Mouse (Mus musculus): ENCODE results near the gene Mxi1.

Gene Mxi1

GRCm38 (mm10) chr19:53310348-53310747 is at the start of gene Mxi1:
Gene Mxi1, plus strand, starts transcription at chr19:53310518.
- peak; percentile 77 to 82 for DNase-seq (ENCODE audit: low spot score in 2 of 2)

- DNase-seq (ENCODE audit: low spot score in 2 of 2), result no peak
Measured at GRCm38 (mm10) chr19:53260828-53261227, 49.5 kb upstream of the Mxi1 start.

GRCm38 (mm10) chr19:53262061-53262460 is 48.3 kb upstream of the Mxi1 start:
- DNase-seq (ENCODE audit: low spot score in 2 of 2), result no peak

DNA sequence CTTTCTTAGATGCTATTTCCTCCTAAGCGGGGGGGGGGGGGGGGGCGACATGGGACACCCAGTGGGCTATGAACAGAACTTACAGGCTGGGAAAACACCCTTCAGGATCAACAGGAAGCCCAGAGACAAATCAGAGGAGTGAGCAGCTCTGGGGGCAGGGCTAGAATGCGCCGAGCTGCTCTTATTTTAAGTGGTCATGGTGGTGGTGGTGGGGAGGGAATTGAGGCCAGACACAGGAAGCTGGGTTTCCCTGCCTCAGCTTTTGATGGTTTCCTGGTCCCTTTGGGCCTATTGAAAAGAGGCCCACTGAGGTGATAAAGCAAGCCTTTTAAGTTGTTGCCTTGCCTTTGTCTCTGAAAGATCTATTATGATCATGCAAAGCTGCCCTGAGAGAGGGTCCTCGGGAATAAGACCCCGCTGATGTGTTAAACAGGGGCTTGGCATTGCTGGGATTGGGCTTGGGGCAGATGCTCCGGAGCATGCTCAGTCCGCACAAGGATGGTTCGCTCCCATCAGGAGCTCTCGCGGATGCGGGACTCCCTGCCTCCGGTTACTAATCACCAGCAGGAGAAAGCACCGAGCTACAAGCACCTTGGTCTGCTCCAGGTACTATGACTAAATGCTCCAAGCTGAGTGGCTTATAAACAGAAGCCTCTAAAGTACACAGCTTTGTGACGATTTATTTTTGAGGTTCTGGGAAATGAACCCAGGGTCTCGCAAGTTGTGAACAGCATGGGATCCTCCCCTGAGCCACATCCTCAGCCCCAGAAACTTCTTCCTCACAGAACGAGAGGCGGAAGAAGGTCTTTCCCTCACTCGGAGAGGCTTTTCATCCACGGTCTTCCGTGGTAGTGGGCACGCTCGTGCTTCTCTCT is 46.2 kb upstream of the Mxi1 start:
- no peak for DNase-seq (ENCODE audit: low spot score in 2 of 2)

DNA sequence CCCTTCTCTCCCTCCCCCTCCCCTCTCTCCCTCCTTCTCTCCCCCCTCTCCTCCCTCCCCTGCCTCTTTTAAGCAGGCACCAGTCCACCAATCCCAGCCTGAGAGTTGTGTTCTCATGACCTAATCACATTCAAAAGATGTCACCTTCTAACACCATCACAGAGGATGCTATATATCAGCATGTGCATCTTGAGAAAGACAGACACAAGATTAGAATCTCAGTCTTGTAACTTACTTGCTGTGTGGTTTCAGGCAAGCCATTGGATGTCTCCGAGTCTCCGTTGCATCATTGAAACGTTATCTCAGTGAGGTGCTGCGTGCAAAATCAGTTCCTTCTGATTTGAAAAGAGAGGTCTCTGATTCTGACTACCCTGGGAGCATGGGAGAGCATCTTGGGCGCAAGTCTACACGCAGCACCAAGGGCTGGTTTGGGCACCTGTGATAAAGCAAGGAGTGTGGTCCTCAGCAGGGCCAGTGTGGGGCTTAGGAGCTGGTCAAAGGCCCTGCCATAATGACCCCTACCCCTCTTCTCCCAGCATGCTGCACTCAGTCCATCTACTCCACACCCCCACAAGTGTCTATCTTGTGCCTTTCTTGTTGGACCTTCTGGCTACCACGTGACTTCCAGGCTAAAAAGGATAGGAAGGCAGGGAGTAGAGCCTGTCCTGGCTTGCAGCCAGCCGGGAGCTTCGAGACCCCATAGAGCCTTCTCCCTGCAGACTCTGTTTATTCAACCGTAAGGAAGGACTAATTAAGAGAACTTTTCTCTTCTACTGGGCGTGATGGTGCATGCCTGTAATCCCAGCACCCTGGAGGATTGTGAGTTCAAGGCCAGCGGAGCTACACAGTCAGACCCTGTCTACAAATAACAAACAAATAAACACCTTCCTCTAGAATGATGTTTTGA is 45.2 kb upstream of the Mxi1 start:
- no peak for DNase-seq (ENCODE audit: low spot score in 2 of 2)

DNA sequence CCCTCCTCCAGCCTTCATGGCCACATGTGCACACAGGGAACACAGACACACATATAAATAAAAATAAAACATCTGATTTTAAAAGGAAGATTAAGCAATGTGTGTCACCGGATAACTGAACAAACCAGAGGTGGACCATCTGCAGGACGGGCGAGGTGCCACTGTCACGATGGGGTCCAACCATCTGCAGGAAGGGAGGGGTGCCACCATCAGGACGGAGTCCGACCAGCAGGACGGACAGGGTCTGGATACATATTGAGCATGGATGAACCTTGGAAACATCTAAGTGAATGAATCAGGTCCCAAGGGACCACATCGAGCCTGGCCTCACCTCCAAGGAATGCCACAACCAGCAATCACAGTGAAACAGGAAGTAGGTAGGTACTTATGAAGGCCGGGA is 43.0 kb upstream of the Mxi1 start:
- no peak for DNase-seq (ENCODE audit: low spot score in 2 of 2)

DNA sequence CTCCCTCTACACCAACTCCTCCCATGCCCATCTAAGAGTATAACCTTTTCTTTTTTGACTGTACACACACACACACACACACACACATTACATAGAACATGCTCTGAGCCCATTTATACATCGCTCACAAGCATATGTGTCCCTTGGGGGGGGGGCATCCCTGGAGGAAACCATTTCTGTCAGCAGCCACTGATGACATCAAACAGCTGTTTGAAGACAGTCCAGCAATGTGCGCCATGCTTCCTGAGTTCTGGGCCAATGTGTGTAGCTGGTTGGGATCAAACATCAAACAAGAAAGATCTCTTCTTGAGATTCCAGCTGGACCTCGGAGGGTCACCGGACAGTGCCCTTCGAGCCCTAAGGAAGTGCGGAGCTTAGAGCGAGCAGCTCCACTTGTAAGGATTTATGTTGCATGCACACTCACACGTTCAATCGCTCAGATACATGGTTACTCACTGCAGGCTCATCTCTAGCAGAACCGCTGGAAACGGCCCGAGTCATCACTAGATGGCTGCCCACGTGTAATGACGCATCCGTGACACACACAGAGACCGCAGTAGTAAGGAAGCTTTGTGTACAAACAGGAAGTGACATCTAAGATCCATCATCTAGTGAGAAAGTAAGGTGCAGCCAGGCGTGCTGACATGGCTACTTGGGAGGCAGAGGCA is 37.1 kb upstream of the Mxi1 start:
- no peak for DNase-seq (ENCODE audit: low spot score in 2 of 2)

DNA sequence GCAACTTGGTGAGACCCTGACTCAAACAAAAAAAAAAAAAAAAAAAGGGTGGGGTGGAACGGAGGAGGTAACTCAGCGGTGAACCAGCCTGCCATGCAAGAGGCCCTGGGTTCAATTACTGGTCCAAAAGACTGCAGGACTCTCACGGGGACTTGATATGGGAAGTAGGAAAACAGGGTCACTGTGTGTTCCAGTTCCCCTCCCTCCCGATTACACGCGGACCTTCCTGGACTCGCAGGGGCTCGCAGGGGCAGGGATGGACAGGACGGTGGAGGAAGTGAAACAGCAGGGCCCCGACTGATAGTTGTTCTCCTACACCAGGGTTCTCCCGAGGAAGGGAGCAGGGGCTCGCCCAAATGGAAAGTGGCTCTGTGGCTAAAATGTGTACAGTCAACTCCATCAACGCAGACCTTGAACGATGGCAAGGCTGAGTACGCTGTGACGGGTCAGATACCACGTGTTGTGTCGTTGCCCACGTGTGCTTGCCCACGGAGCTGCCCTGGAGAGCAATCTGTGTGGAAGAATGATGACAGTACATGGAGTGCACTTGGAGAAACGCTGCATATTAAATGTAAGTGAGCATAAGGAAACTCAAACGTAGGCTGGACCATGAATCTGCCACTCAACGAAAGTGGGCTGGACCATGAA is 36.4 kb upstream of the Mxi1 start:
- DNase-seq (ENCODE audit: low spot score in 2 of 2), result no peak

DNA sequence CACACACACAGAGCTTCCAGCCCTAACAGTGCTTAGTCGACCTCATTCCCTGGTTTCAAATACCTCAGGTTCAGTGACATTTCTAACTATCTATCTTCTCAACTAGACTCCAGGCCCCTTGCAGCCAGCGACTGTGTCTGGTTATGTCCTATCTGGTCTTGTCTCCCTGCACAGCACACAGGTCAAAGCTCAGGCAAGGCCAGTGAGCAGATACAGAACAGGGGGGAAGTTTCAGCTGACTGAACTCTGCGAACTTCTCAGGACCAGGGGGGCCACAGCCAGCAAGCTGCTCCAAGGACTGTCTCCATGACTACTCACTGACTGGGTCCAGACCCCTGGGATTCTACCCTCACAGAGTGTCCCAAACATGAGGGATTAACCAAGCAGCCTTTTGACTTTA is 35.1 kb upstream of the Mxi1 start:
- no peak for DNase-seq (ENCODE audit: low spot score in 2 of 2)

GRCm38 (mm10) chr19:53276902-53277707 is 33.2 kb upstream of the Mxi1 start:
- peak in 1 of 2 experiments; percentile 25 for DNase-seq (ENCODE audit: low spot score in 2 of 2)

DNA sequence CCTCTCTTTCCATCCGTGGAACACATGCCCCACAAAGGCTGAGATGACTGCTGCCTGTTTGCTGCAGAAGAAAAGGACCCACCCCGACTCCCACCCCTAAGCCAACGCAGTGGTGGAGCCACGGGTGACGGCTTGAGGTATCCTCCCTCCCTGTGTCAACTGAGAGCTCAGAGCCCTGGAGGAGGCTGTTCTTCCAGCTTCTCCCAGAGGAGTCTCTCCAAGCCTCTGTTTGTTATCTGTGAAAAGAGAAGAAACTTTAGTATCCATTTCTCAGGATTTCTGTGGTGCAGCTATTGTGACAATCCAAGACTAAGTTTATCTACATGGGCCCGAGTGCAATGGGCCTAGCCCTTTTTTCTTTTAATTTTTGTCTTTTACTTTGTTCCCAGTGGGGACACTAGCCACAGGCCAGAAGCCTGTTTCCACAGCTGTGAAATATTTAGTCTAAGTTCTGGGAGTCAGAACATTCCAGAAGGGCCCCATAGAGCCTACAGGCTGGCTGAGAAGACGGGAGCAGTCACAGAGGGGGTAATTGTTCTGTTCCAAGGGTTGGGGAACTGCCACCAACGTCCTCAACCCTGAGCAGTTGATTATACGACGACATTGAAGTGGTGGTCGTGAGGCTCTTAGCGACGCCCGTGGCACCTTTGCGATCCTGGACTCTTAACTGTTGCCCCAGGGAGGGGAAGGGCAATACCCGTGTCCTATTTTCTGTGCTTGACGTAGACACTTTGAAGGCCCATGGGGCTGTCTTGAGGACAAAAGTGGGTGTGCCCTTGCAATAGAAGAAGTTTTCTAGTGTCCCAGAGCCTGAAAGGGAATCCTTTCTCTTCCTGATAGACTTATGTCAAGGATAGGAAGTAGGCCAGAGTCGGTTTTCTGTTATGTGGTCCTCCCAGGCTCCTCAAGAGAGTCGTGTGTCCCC is 31.6 kb upstream of the Mxi1 start:
- DNase-seq (ENCODE audit: low spot score in 2 of 2), result no peak

DNA sequence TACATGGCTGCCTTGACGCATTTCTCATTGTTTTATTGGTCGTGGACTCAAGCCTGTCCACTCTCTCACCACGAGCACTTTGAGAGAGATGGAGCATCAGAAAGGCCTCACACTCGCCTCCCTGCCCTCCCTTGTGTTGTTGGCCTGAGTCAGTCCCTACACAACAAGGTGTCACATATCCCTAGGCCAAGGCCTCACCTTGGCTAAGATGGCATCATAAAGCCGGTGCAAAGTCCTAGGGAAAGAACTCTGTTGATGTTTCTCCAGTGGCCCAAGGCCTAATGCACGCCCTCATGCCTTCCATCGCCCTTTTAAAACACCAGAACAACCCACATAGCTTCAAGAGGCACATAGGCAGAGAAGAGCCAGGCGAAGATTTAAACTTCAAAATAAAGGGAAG is 30.1 kb upstream of the Mxi1 start:
- DNase-seq (ENCODE audit: low spot score in 2 of 2), result no peak

- no peak for DNase-seq (ENCODE audit: low spot score in 2 of 2)
Measured at GRCm38 (mm10) chr19:53282571-53282970, 27.7 kb upstream of the Mxi1 start.

GRCm38 (mm10) chr19:53283742-53284141 is 26.6 kb upstream of the Mxi1 start:
- peak; percentile 51 to 61 for DNase-seq (ENCODE audit: low spot score in 2 of 2)

- no peak for DNase-seq (ENCODE audit: low spot score in 2 of 2)
Measured at GRCm38 (mm10) chr19:53284268-53285208, 25.8 kb upstream of the Mxi1 start.

- DNase-seq (ENCODE audit: low spot score in 2 of 2), result no peak
Measured at GRCm38 (mm10) chr19:53296331-53297254, 13.7 kb upstream of the Mxi1 start.

- DNase-seq (ENCODE audit: low spot score in 2 of 2), result no peak
Measured at GRCm38 (mm10) chr19:53299156-53299828, 11.0 kb upstream of the Mxi1 start.

Measured in urinary bladder, postnatal 36 days (tissue).